Mouse (Mus musculus) neural tube, embryonic 15.5 days (tissue): ENCODE measurements around the gene Rpl10. TPM values are rescaled to one million over a fixed set of nuclear protein-coding genes. Genes with fewer than 3 reads are reported as not detected.

ENCODE experiments used
- ATAC-seq: fragments of 200-750 bp; cut with Nextera tagmentation; 2 replicates; pipeline ENCODE4 v1.8.0; 2017; ENCODE audit warnings: mild to moderate bottlenecking, moderate TSS enrichment, moderate library complexity; ENCODE audit not compliant: low FRiP score
- H3K27ac ChIP-seq: fragments of 300-500 bp; sonication (generic); replicated peaks from 2 replicates; pipeline ENCODE4 v1.5.1; 2015; ENCODE audit warnings: mild to moderate bottlenecking, inconsistent platforms
- H3K27me3 ChIP-seq: fragments of 300-500 bp; sonication (generic); replicated peaks from 2 replicates; pipeline ENCODE4 v1.6.1; 2015; ENCODE audit warnings: inconsistent platforms
- H3K36me3 ChIP-seq: fragments of 300-500 bp; sonication (generic); 2 replicates; pipeline ENCODE4 v1.6.1; 2015; ENCODE audit warnings: inconsistent platforms
- H3K4me1 ChIP-seq: fragments of 300-500 bp; sonication (generic); 2 replicates; pipeline ENCODE4 v1.6.1; 2015; ENCODE audit warnings: inconsistent platforms
- H3K4me2 ChIP-seq: fragments of 300-500 bp; sonication (generic); 2 replicates; pipeline ENCODE4 v1.6.1; 2015; ENCODE audit warnings: inconsistent platforms, mild to moderate bottlenecking, moderate library complexity
- H3K4me3 ChIP-seq: fragments of 300-500 bp; sonication (generic); replicated peaks from 2 replicates; pipeline ENCODE4 v1.5.1; 2015; ENCODE audit warnings: mild to moderate bottlenecking, inconsistent platforms
- H3K9ac ChIP-seq: fragments of 300-500 bp; sonication (generic); replicated peaks from 2 replicates; pipeline ENCODE4 v1.6.1; 2015; ENCODE audit warnings: mild to moderate bottlenecking, inconsistent platforms
- H3K9me3 ChIP-seq: fragments of 300-500 bp; sonication (generic); replicated peaks from 2 replicates; pipeline ENCODE4 v1.6.1; 2016; ENCODE audit warnings: inconsistent platforms
- WGBS: fragments of 180-500 bp; shearing (Covaris S2); methylation state at CpG from one replicate; pipeline ENCODE4 v1.1.7; 2015; ENCODE audit warnings: mixed read lengths; 5-methylcytosine and 5-hydroxymethylcytosine counted together
- polyA plus RNA-seq: library from polyadenylated mRNA; unstranded; fragments of >200 nt; fragmentation: Nextera tagmentation; extraction: Ambion mirVana; gene quantifications from 2 replicates; pipeline ENCODE4 v1.2.1, GENCODE M21; 2015

Rpl10 gene
- polyA plus RNA-seq, 1 experiment from 2014 or later, result 436 TPM

DNA sequence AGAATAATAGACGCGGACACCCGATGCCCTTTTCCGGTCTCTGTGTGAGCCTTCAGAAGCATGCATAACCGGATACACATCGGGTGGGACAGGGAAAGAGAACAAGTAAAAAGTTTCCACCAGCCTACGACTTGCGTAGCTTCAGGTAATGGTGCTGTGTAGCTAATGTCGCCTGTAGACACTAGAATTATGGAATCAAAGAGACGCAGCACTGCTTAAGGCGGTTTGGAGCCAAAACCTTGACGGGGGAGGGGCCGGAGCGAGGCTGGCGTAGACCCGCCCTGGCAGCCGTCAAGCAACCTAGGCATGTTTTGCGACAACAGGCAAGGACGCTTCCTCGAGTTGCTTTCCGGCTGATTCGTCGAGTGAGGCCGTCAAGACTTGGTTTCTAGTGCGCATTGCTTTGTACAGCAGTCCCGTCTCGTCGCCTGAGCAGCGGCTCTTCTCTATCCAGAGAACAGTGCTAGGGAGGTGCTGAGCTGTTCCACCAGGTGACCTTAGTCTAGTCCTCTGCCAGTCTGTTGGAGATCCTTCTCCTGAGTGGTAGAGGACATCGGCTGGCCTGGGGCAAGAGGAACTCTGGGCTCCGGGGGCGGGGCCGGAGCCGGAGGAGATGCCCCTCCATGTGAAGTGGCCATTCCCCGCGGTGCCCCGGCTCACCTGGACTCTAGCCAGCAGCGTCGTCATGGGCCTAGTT, 11.9 kb downstream of the Rpl10 start:
- Histone ChIP-seq H3K4me2 (peak overlapping the region; percentile 67), H3K4me3 (peak overlapping the region; percentile 60), H3K27ac (peak overlapping the region; percentile 85), H3K9ac (peak overlapping the region; percentile 60), H3K36me3 (no peaks in the 10 kb centered on the region), H3K4me1 (peaks cover 19% of the 10 kb centered on the region), H3K9me3 (no peaks in the 10 kb centered on the region), H3K27me3 (no peaks in the 10 kb centered on the region)
- 25% methylated on average over 39 of the region's 39 CpGs for WGBS
- ATAC-seq, result peak; percentile 88

- peaks cover 19% of the 10 kb centered on the region for H3K4me1 ChIP-seq
- peak overlapping the region; percentile 85 for H3K27ac ChIP-seq
- H3K36me3 ChIP-seq, result no peaks in the 10 kb centered on the region
- ATAC-seq, result peak; percentile 49
- H3K9ac ChIP-seq, result peak overlapping the region; percentile 60
- H3K27me3 ChIP-seq, result no peaks in the 10 kb centered on the region
- H3K4me2 ChIP-seq, result peak overlapping the region; percentile 67
- no peaks in the 10 kb centered on the region for H3K9me3 ChIP-seq
- H3K4me3 ChIP-seq, result peak overlapping the region; percentile 60
- 20% methylated on average over 5 of the region's 5 CpGs for WGBS
Observed at GRCm38 (mm10) chrX:74283092-74283437, 12.5 kb downstream of the Rpl10 start.

GRCm38 (mm10) chrX:74293431-74293830, 22.8 kb downstream of the Rpl10 start:
- Histone ChIP-seq H3K9me3 (no peaks in the 10 kb centered on the region), H3K4me3 (no peak overlapping the region), H3K4me1 (peaks cover 5% of the 10 kb centered on the region), H3K4me2 (no peak overlapping the region), H3K36me3 (peaks cover 4% of the 10 kb centered on the region; the same call in 1 of the 2 replicates), H3K27ac (no peak overlapping the region), H3K27me3 (no peaks in the 10 kb centered on the region), H3K9ac (no peak overlapping the region)
- WGBS, result 77% methylated on average over 4 of the region's 4 CpGs
- ATAC-seq, result no peak

DNA sequence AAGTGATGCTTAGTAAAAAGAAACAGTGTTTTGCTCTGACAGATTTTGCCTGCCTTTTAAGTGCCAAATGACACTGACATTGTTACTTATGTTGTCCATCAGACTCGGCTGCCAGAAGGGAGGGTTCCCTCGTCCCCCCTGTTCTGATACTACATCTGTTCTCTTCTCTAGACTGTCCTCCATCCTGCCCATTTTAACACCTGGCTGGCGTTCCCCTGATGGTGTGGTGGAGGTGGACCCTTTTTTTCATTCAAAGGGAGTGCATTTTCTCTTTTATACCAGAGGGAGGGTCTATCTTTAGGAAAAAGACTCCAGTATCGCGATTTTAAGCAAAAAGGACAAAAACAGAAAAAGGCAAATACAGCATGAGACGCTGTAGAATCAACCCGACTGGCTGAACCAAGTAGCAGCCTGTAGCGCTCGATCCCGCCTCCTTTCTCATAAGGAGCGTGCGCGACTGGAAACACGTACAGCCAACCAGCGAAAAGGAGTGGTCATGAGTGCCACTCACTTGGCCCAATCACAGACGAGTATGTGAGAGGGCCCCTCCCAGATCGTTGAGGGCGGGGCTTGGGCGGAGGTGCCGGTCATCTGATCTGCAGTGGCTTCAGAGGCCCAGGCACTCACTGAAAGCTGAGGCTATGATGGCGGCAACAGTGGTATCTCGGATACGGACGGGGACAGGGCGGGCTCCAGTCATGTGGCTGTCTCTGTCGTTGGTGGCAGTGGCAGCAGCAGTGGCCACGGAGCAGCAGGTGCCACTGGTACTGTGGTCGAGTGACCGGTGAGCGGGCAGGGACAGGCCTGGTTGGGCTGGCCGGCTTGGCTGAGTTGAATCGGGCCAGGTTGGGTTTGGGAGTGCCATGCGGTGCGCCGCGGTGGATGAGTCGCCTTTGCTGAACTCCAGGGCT, 26.2 kb downstream of the Rpl10 start, which contains the start of gene Atp6ap1:
TSS of gene Atp6ap1 (plus strand) at position 560 of the 911 bp plus-strand sequence.
- peak within 1 kb of the TSS; percentile 64 for H3K4me2 ChIP-seq
- 19% methylated on average over 37 of the region's 37 CpGs for WGBS

GRCm38 (mm10) chrX:74298348-74298747, 27.7 kb downstream of the Rpl10 start:
- Histone ChIP-seq H3K4me2 (0 out of 2 replicates have a peak overlapping the region, but pooled peaks have one; percentile 20), H3K36me3 (peaks cover 34% of the 10 kb centered on the region), H3K9me3 (no peaks in the 10 kb centered on the region), H3K27me3 (no peaks in the 10 kb centered on the region), H3K9ac (no peak overlapping the region), H3K27ac (no peak overlapping the region), H3K4me3 (no peak overlapping the region), H3K4me1 (peaks cover 12% of the 10 kb centered on the region)
- ATAC-seq, result no peak
- WGBS, result 96% methylated on average over 1 of the region's 1 CpGs

More for the DNA sequence above, 26.2 kb downstream of the Rpl10 start, which contains the start of gene Atp6ap1:
- Histone ChIP-seq H3K36me3 (peaks cover 18% of the 10 kb centered on the region; the same call in 1 of the 2 replicates), H3K27ac (peak within 1 kb of the TSS; percentile 85), H3K4me3 (peak within 1 kb of the TSS; percentile 64), H3K9me3 (no peaks in the 10 kb centered on the region), H3K9ac (peak within 1 kb of the TSS; percentile 71), H3K27me3 (no peaks in the 10 kb centered on the region), H3K4me1 (peaks cover 12% of the 10 kb centered on the region)
- peak; percentile 98 for ATAC-seq

DNA sequence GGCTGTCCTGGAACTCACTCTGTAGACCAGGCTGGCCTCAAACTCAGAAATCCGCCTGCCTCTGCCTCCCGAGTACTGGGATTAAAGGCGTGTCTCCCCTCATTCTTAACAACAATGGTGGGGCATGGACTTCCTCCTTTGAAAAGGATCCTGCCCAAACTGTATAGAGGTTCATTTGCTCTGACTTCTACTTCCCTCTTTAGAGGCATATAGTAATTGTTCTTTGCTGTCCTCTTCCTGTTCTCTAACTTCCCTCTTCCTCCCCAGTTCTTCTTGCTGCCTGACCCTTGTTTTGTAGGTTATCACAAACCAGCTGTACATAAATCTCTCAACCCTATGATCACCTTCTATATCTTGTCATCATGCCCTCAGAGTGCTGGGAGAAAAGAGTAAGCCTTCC, 29.1 kb downstream of the Rpl10 start:
- no peak overlapping the region for H3K9ac ChIP-seq
- peaks cover 37% of the 10 kb centered on the region for H3K36me3 ChIP-seq
- H3K9me3 ChIP-seq, result no peaks in the 10 kb centered on the region
- no peaks in the 10 kb centered on the region for H3K27me3 ChIP-seq
- no peak overlapping the region for H3K4me2 ChIP-seq
- ATAC-seq, result no peak
- 88% methylated on average over 3 of the region's 3 CpGs for WGBS
- H3K4me3 ChIP-seq, result no peak overlapping the region
- peaks cover 15% of the 10 kb centered on the region for H3K4me1 ChIP-seq
- no peak overlapping the region for H3K27ac ChIP-seq

- H3K4me2 ChIP-seq, result peak within 1 kb of the TSS; percentile 63
- peak within 1 kb of the TSS; percentile 61 for H3K9ac ChIP-seq
- H3K9me3 ChIP-seq, result no peaks in the 10 kb centered on the region
- H3K27ac ChIP-seq, result peak within 1 kb of the TSS; percentile 93
- peaks cover 61% of the 10 kb centered on the region for H3K36me3 ChIP-seq
- peaks cover 31% of the 10 kb centered on the region for H3K4me1 ChIP-seq
- H3K4me3 ChIP-seq, result peak within 1 kb of the TSS; percentile 54
- ATAC-seq, result peak; percentile 84
- 14% methylated on average over 41 of the region's 41 CpGs for WGBS
- H3K27me3 ChIP-seq, result no peaks in the 10 kb centered on the region
Observed at GRCm38 (mm10) chrX:74304867-74305700, 34.5 kb downstream of the Rpl10 start, which contains the start of gene Gdi1. TSS of gene Gdi1 (plus strand) at chrX:74304998.

DNA sequence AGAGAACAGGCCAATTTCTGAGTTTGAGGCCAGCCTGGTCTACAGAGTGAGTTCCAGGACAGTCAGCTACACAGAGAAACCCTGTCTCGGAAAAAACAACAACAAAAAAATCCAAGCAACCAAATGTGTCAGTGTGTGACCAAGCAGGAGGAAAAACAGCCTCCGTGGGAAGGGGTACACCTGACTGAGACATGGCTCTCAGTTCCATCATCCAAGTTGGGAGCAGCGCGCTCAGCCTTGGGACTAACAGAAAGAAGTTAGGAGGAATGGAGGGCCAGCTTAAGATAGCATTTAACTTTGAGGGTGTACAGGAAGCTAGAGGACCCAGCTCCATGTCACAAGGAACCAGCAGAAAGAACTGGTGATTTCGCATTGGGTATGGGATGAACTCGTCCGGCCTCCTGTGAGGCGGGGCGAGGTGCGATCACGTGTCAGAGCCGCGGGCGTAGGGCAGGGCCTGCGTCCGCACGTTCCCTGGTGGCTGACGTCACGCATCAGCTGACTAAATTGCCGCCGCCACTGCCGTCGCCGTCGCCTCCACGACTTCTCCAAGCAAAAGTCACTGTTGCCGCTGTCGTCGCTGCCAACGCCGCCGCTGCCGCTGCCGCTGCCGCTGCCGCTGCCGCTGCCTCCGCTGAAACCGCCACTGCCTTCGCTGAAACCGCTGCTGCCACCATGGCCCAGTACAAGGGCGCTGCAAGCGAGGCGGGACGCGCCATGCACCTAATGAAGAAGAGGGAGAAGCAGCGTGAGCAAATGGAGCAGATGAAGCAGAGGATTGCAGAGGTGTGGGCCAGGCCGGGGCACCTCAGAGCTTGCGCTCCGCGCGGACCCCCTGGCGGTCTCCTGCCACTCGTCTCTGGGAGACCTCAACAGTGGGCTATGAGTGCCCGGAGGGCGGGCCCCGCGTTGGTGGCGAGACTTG, 42.2 kb downstream of the Rpl10 start, which contains the start of gene Fam50a:
TSS of gene Fam50a (plus strand) at position 494 of the 925 bp plus-strand sequence.
- Histone ChIP-seq H3K9ac (peak within 1 kb of the TSS; percentile 75), H3K27me3 (no peaks in the 10 kb centered on the region), H3K27ac (peak within 1 kb of the TSS; percentile 89), H3K4me3 (peak within 1 kb of the TSS; percentile 60), H3K4me1 (peaks cover 33% of the 10 kb centered on the region), H3K36me3 (peaks cover 21% of the 10 kb centered on the region), H3K9me3 (no peaks in the 10 kb centered on the region), H3K4me2 (peak within 1 kb of the TSS; percentile 67)
- peak; percentile 98 for ATAC-seq
- WGBS, result 24% methylated on average over 54 of the region's 59 CpGs
